27 mouse cellular contexts compared by ENCODE assay signal in genomic region chr4:57282179-57282578, GRCm38 (mm10). TPM values are rescaled to one million over a fixed set of nuclear protein-coding genes. Genes with fewer than 3 reads are reported as not detected.
DNase-seq lines count a peak whose midpoint lies in the region; ATAC-seq lines count a peak whose summit lies in the region.
"Had no signal": no experiment of that assay in that cellular context is flagged by ENCODE, and none has a peak within 500 bp of the region (broad histone marks: within the 10 kb centered on the region; RNA-seq: fewer than 3 reads in every experiment).

No protein-coding gene starts in this region.

- no peaks in the 10 kb centered on the region for H3K27me3 ChIP-seq in kidney, embryonic 15.5 days
- no peaks in the 10 kb centered on the region for H3K27me3 ChIP-seq in intestine, embryonic 16.5 days (replicated peaks; ENCODE audit: control insufficient read depth, insufficient read depth, low read length)
- H3K27me3 ChIP-seq: limb, embryonic 13.5 days; liver, embryonic 15.5 days; midbrain, embryonic 12.5 days; neural tube, embryonic 15.5 days; Patski had no signal

- H3K36me3 ChIP-seq in kidney, embryonic 15.5 days, result no peaks in the 10 kb centered on the region
- no peaks in the 10 kb centered on the region for H3K36me3 ChIP-seq in intestine, embryonic 16.5 days (ENCODE audit: control insufficient read depth, insufficient read depth, low read length)
- H3K36me3 ChIP-seq: forebrain, embryonic 10.5 days; G1E; hindbrain, embryonic 10.5 days; limb, embryonic 13.5 days; liver, embryonic 15.5 days; midbrain, embryonic 12.5 days; neural tube, embryonic 15.5 days had no signal

- 52% methylated on average over 5 of the region's 5 CpGs for WGBS in kidney, embryonic 15.5 days
- WGBS in intestine, embryonic 16.5 days, result 55% methylated on average over 5 of the region's 5 CpGs

- H3K27ac ChIP-seq in kidney, embryonic 15.5 days, result peak overlapping the region; percentile 47
- H3K27ac ChIP-seq in intestine, embryonic 16.5 days (ENCODE audit: low read length), result peak overlapping the region; percentile 89
- H3K27ac ChIP-seq: forebrain, embryonic 10.5 days; hindbrain, embryonic 10.5 days; layer of hippocampus, adult 2 months; limb, embryonic 13.5 days; liver, embryonic 15.5 days; midbrain, embryonic 12.5 days; neural tube, embryonic 15.5 days had no signal

- ATAC-seq in kidney, embryonic 15.5 days (replicated peaks; ENCODE audit: low FRiP score), result 0 out of 2 replicates have a peak, but pooled peaks have one; percentile 44
- ATAC-seq in intestine, embryonic 16.5 days, result peak; percentile 87
- ATAC-seq: CD4-positive, CD25-positive, alpha-beta regulatory T cell, adult 4 months; forebrain, postnatal 0 days; hindbrain, embryonic 16.5 days; Patski had no signal

- DNase-seq in kidney, adult 9 months, result no peak
- peak; percentile 24 for DNase-seq in lung, postnatal 36 days
- no peak for DNase-seq in lung, postnatal 10 days
- DNase-seq in layer of hippocampus, postnatal 14 days (ENCODE audit: low spot score in 2 of 2), result no peak
- DNase-seq in cerebellum, postnatal 4 days (ENCODE audit: low spot score in 2 of 2), result no peak
- DNase-seq: cerebellum, adult 11 months; cerebellum, adult 9-11 months; forebrain, postnatal 0 days; gastrocnemius, postnatal 14 days; heart, adult 11 months; layer of hippocampus, postnatal 36 days; lung, postnatal 14 days; thymus, postnatal 14 days had no signal

- no peak overlapping the region for H3K4me2 ChIP-seq in kidney, embryonic 15.5 days
- H3K4me2 ChIP-seq in intestine, embryonic 16.5 days (ENCODE audit: low read depth, low read length), result peak overlapping the region; percentile 34
- H3K4me2 ChIP-seq: heart, embryonic 11.5 days; limb, embryonic 13.5 days; liver, embryonic 15.5 days; midbrain, embryonic 12.5 days; neural tube, embryonic 15.5 days had no signal

- H3K9me3 ChIP-seq in kidney, embryonic 15.5 days (replicated peaks), result no peaks in the 10 kb centered on the region
- no peaks in the 10 kb centered on the region for H3K9me3 ChIP-seq in intestine, embryonic 16.5 days (ENCODE audit: control insufficient read depth, low read length)
- H3K9me3 ChIP-seq: forebrain, embryonic 10.5 days; hindbrain, embryonic 10.5 days; limb, embryonic 13.5 days; liver, embryonic 15.5 days; midbrain, embryonic 12.5 days; neural tube, embryonic 15.5 days had no signal

- no peak overlapping the region for H3K4me3 ChIP-seq in kidney, embryonic 15.5 days (replicated peaks)
- H3K4me3 ChIP-seq in intestine, embryonic 16.5 days (ENCODE audit: low read length), result no peak overlapping the region
- H3K4me3 ChIP-seq: forebrain, embryonic 10.5 days; hindbrain, embryonic 10.5 days; layer of hippocampus, adult 2 months; limb, embryonic 13.5 days; liver, embryonic 15.5 days; midbrain, embryonic 12.5 days; neural tube, embryonic 15.5 days had no signal

- peaks cover 39% of the 10 kb centered on the region for H3K4me1 ChIP-seq in kidney, embryonic 15.5 days
- H3K4me1 ChIP-seq in intestine, embryonic 16.5 days (ENCODE audit: control insufficient read depth, insufficient read depth, low read length), result peaks cover 28% of the 10 kb centered on the region
- H3K4me1 ChIP-seq: midbrain, embryonic 12.5 days had no signal

- no peak overlapping the region for H3K9ac ChIP-seq in kidney, embryonic 15.5 days
- H3K9ac ChIP-seq in intestine, embryonic 16.5 days (ENCODE audit: low read depth, low read length), result peak overlapping the region; percentile 37; the same call in 1 of the 2 replicates
- H3K9ac ChIP-seq: forebrain, postnatal 0 days; limb, embryonic 13.5 days; liver, embryonic 15.5 days; midbrain, embryonic 12.5 days; neural tube, embryonic 15.5 days had no signal

RNA-seq across cellular contexts. Expression of gene Ptpn3, which starts 19.5 kb away (rescaled TPM):
- polyA plus RNA-seq in kidney, embryonic 15.5 days (2015; fragmentation: Nextera tagmentation; extraction: Ambion mirVana), result 8.3 and 9.7 TPM in 2 replicates
- polyA plus RNA-seq in intestine, embryonic 16.5 days (2015; fragmentation: Nextera tagmentation; extraction: Ambion mirVana), result 8.5 and 10.1 TPM in 2 replicates
- 10 to 100 TPM; 60.3 to 62.6 TPM for total RNA-seq in layer of hippocampus, postnatal 14 days (2021)
- polyA plus RNA-seq: G1E had no signal
